Mouse (Mus musculus): Measurements from ENCODE around the gene Car3. TPM values are rescaled to one million over a fixed set of nuclear protein-coding genes. Genes with fewer than 3 reads are reported as not detected.

The Car3 gene
- total and polyA plus RNA-seq, 2 experiments from 2014 or later, result 2.7 to 13.2 TPM

DNA sequence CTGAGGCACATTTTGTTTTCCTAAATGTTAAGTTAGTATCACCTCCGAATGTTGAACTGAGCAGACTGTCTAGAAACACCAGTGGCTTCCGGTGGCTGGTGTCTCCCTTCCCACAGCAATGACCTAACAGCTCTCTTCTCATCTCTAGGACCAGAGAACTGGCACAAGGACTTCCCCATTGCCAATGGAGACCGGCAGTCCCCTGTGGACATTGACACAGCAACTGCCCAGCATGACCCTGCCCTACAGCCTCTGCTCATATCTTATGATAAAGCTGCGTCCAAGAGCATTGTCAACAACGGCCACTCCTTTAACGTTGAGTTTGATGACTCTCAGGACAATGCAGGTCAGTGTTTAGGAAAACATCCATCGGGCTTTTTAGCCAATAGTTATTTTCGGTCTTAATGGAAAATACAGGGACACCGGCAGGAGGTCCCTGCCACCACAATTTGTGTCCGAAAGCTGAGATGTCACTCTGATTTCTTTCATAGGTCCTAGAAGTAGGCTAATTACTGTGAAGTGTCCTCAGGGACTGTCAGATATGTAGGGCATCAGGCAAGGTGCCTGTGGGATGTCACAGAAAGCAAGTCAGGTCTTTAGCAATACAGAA is 24.5 kb downstream of the Car3 start:
- no peak for DNase-seq (ENCODE audit: low spot score)
- Histone ChIP-seq H3K4me3 (ENCODE audit: low read depth, low read length) (no peak overlapping the region), H3K4me2 (ENCODE audit: low read depth, low read length) (no peak overlapping the region), H3K9me3 (replicated peaks; ENCODE audit: control insufficient read depth, low read length) (no peaks in the 10 kb centered on the region), H3K9ac (replicated peaks; ENCODE audit: low read depth, low read length) (no peak overlapping the region), H3K36me3 (replicated peaks; ENCODE audit: control insufficient read depth, insufficient read depth, low read length) (no peaks in the 10 kb centered on the region), H3K4me1 (ENCODE audit: control insufficient read depth, insufficient read depth) (no peaks in the 10 kb centered on the region), H3K27me3 (ENCODE audit: control insufficient read depth, insufficient read depth, low read length) (0 out of 2 replicates have a peak, but pooled peaks cover 5% of the 10 kb centered on the region), H3K27ac (ENCODE audit: low read depth) (no peak overlapping the region)
- ATAC-seq (ENCODE audit: insufficient read depth, low read depth), result no peak
- 68% methylated on average over 10 of the region's 10 CpGs for WGBS
- TF ChIP-seq CTCF (IDR thresholded peaks at IDR 0.05; ENCODE audit: low read depth), result no peak

DNA sequence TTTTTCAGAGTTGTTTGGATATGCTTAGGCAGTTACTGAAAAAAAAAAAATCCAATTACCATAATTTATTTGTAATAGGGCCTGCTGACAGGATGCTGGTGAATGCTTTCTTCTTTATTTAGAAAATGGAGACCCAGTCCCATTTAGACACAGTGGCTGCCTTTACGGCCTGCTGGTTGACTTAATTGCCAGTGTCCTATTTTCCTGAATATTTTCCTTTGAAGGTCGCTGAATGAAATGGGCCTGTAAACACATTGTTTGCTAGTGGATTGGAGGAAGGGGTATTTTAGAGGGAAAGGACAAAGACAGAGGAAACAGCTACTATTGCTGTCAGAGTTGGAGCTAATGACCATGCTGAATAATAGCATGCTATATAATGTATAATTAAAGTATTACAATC is 25.2 kb downstream of the Car3 start:
- Histone ChIP-seq H3K9ac (replicated peaks; ENCODE audit: low read depth, low read length) (no peak overlapping the region), H3K4me2 (ENCODE audit: low read depth, low read length) (no peak overlapping the region), H3K27ac (ENCODE audit: low read depth) (no peak overlapping the region), H3K27me3 (ENCODE audit: control insufficient read depth, insufficient read depth, low read length) (0 out of 2 replicates have a peak, but pooled peaks cover 5% of the 10 kb centered on the region), H3K4me3 (ENCODE audit: low read depth, low read length) (no peak overlapping the region), H3K4me1 (ENCODE audit: control insufficient read depth, insufficient read depth) (no peaks in the 10 kb centered on the region), H3K9me3 (replicated peaks; ENCODE audit: control insufficient read depth, low read length) (no peaks in the 10 kb centered on the region), H3K36me3 (replicated peaks; ENCODE audit: control insufficient read depth, insufficient read depth, low read length) (no peaks in the 10 kb centered on the region)
- TF ChIP-seq CTCF (IDR thresholded peaks at IDR 0.05; ENCODE audit: low read depth), result no peak
- no peak for TF ChIP-seq EP300 (IDR thresholded peaks at IDR 0.05; ENCODE audit: low read depth)
- 87% methylated on average over 2 of the region's 2 CpGs for WGBS
- ATAC-seq (ENCODE audit: insufficient read depth, low read depth) (no peak), DNase-seq (ENCODE audit: low spot score) (no peak)

DNA sequence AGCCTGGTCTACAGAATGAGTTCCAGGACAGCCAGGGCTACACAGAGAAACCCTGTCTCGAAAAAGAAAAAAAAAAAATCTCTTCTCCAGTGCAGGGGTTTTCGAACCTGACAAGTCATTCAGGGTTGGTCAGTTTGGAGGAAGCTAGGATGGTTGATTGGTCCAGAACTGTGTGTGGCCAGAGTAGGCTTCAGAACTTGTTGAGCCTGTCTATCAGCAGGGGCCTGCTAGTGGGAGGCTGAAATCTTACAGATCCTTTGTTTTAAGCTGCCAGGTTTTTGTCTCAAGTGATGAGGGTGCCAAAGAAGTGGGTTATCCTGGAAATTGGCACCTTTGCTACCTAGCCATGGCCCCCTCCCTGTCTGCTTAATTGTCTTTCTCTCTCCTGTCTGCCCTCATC is 25.8 kb downstream of the Car3 start:
- Histone ChIP-seq H3K36me3 (replicated peaks; ENCODE audit: control insufficient read depth, insufficient read depth, low read length) (no peaks in the 10 kb centered on the region), H3K4me3 (ENCODE audit: low read depth, low read length) (no peak overlapping the region), H3K27me3 (ENCODE audit: control insufficient read depth, insufficient read depth, low read length) (0 out of 2 replicates have a peak, but pooled peaks cover 5% of the 10 kb centered on the region), H3K27ac (ENCODE audit: low read depth) (no peak overlapping the region), H3K9ac (replicated peaks; ENCODE audit: low read depth, low read length) (no peak overlapping the region), H3K4me1 (ENCODE audit: control insufficient read depth, insufficient read depth) (no peaks in the 10 kb centered on the region), H3K9me3 (replicated peaks; ENCODE audit: control insufficient read depth, low read length) (no peaks in the 10 kb centered on the region), H3K4me2 (ENCODE audit: low read depth, low read length) (no peak overlapping the region)
- no peak for DNase-seq (ENCODE audit: low spot score)
- 76% methylated on average over 2 of the region's 2 CpGs for WGBS
- TF ChIP-seq EP300 (IDR thresholded peaks at IDR 0.05; ENCODE audit: low read depth), result no peak
- no peak for TF ChIP-seq CTCF (IDR thresholded peaks at IDR 0.05; ENCODE audit: low read depth)
- ATAC-seq (ENCODE audit: insufficient read depth, low read depth), result no peak

DNA sequence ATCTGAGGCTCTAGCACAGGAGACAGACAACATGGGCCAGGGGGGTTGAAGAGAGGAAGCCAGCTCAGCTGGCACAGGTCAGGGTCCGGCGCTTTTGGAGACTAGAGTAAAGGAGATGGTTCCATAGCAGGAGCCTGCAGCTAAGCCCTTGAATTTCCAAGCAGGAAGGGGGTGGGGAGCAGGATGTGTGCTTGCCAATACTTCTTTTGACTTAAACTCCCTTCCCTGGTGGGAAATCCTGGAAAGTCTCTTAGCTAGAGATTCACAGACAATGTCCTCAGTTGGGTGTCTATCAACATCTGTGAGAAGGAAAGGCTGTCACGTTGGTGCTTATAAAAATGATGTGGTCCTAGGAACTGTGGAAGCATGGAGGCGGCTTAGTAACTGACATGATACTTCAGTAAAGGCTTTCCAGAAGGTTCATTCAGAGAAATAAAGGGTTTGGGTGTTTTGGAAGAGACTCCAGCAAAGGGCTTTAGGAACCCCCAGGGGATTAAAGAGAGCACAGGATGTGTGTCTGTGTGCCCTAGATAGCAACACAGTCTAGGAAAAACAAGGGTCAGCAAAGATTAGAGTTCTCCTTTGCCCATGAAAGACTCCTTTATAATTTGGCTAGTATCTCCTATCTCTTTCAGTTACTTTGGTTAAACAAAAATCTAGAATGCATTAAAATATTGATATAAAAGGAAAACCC is 26.6 kb downstream of the Car3 start:
- Histone ChIP-seq H3K9me3 (replicated peaks; ENCODE audit: control insufficient read depth, low read length) (no peaks in the 10 kb centered on the region), H3K27me3 (ENCODE audit: control insufficient read depth, insufficient read depth, low read length) (0 out of 2 replicates have a peak, but pooled peaks cover 5% of the 10 kb centered on the region), H3K27ac (ENCODE audit: low read depth) (no peak overlapping the region), H3K4me3 (ENCODE audit: low read depth, low read length) (no peak overlapping the region), H3K4me1 (ENCODE audit: control insufficient read depth, insufficient read depth) (no peaks in the 10 kb centered on the region), H3K4me2 (ENCODE audit: low read depth, low read length) (no peak overlapping the region), H3K36me3 (replicated peaks; ENCODE audit: control insufficient read depth, insufficient read depth, low read length) (no peaks in the 10 kb centered on the region), H3K9ac (replicated peaks; ENCODE audit: low read depth, low read length) (no peak overlapping the region)
- ATAC-seq (ENCODE audit: insufficient read depth, low read depth), result no peak
- TF ChIP-seq CTCF (IDR thresholded peaks at IDR 0.05; ENCODE audit: low read depth) (no peak), EP300 (IDR thresholded peaks at IDR 0.05; ENCODE audit: low read depth) (no peak)
- WGBS, result 49% methylated on average over 4 of the region's 4 CpGs
- DNase-seq (ENCODE audit: low spot score), result no peak

DNA sequence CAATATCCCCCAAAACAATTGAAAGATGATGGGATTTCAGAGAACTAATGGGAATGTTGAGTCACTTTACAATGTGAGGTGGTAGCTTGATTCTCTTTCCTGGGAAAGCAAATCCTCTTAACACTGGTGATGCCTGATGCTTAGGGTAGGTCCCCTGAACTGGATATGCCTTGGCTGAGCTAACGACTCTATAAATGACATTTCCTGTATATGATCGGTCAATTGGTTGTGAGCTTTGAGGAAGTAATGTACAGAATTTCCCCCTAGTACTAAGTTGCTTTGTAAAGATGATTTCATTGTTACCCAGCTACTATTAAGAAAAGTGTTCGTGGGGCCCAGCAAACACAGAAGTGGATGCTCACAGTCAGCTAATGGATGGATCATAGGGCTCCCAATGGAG is 29.7 kb downstream of the Car3 start:
- Histone ChIP-seq H3K4me1 (ENCODE audit: control insufficient read depth, insufficient read depth) (no peaks in the 10 kb centered on the region), H3K27ac (ENCODE audit: low read depth) (no peak overlapping the region), H3K4me3 (ENCODE audit: low read depth, low read length) (no peak overlapping the region), H3K36me3 (replicated peaks; ENCODE audit: control insufficient read depth, insufficient read depth, low read length) (peaks cover 4% of the 10 kb centered on the region; the same call in 1 of the 2 replicates), H3K9me3 (replicated peaks; ENCODE audit: control insufficient read depth, low read length) (no peaks in the 10 kb centered on the region), H3K4me2 (ENCODE audit: low read depth, low read length) (no peak overlapping the region), H3K27me3 (ENCODE audit: control insufficient read depth, insufficient read depth, low read length) (no peaks in the 10 kb centered on the region), H3K9ac (replicated peaks; ENCODE audit: low read depth, low read length) (no peak overlapping the region)
- TF ChIP-seq EP300 (IDR thresholded peaks at IDR 0.05; ENCODE audit: low read depth), result no peak
- TF ChIP-seq CTCF (IDR thresholded peaks at IDR 0.05; ENCODE audit: low read depth), result no peak
- DNase-seq (ENCODE audit: low spot score) (no peak), ATAC-seq (ENCODE audit: insufficient read depth, low read depth) (no peak)
- 69% methylated on average over 3 of the region's 3 CpGs for WGBS

Measured in heart, postnatal 0 days (tissue).